Mouse (Mus musculus) urinary bladder, adult 2 months (tissue): ENCODE measurements around the gene Rpl37a. TPM values are rescaled to one million over a fixed set of nuclear protein-coding genes. Genes with fewer than 3 reads are reported as not detected.

Experiments used
- DNase-seq: peaks from one replicate; pipeline ENCODE4 v3.0.0; 2022; ENCODE audit warnings: low spot score
- polyA plus RNA-seq: library from polyadenylated mRNA; depleted of rRNA; stranded (reverse); fragments of >200 nt; gene quantifications from 2 replicates; pipeline ENCODE4 v1.2.3, GENCODE M21; 2012; rRNA removed

Rpl37a gene
- polyA plus RNA-seq, 1 experiment: 1,999 TPM

DNA sequence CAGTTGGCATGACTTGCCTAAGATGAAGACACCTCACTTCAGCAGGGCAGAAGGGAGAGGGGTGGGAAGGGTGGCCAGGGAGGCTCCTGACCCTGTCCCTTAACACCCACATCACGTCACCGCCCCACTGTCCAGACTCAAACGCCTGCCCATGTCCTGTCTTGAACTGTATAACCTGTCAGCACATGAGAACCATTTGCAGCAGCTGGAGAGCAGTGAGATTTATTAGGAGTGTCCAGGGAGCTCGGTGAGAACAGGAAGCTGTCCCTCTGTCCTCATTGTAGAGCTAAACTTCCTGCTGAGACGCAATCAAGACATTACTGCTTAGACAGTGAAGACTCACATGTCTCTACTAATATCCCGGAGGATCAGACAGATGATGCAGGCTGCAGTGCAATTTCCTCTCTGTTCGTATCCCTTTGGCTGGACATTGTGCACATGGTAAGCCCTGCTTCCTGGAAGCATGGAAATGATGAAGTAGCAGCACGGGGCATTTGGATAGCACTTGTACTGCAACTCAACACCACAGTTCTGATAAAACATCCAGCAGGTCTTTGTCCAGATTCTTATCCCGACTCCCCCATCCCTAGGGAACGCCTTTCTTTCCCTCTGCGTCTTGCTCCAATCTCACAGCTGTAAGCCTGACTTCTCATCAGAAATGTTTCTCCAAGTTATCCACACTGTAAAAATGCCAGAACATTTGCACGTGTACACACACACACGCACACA is 25.5 kb downstream of the Rpl37a start:
- no peak for DNase-seq

DNA sequence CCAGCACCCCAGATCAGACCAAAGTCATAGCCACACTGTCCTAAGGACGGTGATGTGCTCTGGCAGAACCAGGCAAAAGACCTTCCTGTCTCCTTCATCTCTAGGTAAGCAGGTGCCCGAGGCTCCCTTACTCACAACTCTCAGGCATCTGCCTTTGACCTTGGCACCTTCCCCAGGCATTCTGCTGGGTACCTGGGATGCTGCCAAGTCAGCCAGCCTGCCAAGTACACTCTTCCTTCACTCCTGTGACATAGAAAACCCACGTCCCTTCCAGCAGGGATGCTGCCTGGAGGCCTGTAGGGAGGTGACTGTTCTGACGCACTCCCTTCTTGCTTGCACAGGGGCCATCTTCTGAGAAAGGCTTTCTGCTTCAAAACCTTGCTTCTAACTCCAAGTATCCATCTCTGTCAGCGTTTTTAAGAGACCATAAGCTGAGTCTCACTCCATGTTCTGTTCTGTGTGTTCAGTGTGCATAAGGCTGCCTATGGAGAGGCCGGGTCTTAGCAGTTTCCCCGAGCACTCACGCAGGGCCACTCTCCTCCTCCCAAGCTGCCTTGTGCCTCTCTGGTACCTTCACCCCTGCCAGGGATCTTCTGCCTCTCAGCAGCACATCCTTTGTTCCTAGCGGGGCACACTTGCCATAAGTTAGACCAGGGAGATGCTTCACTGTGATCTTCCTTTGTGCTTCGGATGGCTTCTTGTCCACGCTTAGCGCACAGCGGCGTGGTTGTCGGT is 28.0 kb downstream of the Rpl37a start:
- DNase-seq: no peak

DNA sequence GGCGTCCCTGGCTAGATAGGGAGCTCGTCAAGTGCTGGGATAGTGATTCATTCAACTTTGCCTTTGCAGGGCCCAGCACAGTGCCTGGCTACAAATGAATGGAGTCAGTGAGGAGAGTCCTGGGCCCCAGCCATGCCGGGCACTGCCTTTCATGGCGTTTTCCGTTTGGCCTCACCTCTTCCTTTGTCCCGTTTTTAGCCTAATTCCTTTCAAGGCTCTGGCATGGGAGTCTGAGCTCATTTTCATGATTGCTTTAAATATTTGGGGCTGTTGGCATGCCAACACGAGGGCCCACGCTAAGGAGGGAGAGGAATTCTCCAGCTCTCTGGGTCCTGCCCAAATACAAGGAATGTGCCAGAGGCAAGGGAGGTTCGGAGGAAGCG is 28.6 kb downstream of the Rpl37a start:
- no peak for DNase-seq

DNA sequence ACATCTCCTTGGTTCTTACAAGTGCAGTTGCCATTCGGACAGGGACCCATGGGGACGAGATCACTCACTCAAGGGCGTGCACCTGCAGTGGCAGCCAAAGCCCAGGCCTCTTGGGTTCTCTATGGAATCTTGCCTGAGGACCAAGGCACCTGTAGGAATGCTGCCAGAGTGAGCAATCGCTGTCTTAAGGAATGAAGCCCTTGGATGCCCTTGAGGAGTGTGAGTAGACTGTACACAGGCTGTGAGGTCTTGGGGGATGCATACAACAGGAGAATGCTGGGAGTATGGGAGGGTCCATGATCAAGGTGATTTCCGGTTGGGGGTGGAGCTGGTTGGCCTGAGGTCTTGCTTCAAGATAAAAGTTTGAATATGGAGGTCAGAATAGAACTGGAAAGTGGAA is 30.3 kb downstream of the Rpl37a start:
- DNase-seq: no peak

DNA sequence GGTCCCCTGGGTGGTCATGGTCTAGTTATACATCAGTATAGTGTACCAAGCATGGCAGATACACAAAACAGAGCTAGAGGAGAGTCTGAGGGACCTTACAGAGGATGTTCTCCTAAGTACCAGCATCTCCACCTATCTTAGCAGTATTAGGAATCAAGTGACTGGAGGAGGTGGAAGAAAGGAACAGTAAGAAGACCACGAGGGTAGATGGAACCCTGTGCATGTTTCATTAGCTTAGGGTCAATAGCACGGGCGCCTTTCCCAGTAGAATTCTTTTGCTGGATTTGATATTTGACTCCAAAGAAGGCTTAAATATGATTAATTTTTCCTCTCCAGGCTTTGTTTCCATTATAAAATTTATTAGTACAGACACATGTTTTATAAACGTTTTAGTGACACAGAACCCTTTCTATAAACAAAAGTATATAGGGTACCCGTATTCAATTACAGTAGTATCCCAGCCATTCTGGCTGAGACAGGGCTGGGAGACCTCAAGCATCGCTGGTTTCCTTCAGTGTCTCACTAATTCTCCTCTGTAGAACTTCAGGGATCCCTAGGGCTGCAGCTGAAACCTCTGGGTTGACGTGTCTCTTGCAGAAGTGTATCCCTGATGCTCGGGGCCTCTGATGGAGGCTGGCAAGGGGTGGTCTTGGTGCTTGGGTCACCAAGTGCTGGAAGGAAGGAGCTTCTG is 33.9 kb downstream of the Rpl37a start:
- no peak for DNase-seq

DNA sequence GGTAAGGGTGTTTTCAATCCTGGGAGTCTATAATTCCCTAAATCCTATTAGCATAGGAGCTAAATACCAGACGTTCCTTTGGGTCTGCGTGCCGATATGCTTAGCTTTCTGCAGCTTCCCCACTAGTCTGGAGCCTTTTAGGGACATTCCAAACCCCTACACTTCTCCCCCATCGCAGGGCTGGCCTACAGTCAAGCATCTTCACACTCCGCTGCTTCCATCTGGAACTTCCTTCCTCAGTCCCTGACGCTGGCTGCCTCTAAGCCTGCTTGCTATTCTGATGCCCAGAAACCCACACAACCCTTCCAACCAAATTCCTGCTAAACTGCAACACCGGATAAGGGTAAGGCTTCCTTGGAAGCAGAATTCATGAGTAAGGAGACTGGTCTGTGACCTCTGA is 35.3 kb downstream of the Rpl37a start:
- DNase-seq: no peak

DNA sequence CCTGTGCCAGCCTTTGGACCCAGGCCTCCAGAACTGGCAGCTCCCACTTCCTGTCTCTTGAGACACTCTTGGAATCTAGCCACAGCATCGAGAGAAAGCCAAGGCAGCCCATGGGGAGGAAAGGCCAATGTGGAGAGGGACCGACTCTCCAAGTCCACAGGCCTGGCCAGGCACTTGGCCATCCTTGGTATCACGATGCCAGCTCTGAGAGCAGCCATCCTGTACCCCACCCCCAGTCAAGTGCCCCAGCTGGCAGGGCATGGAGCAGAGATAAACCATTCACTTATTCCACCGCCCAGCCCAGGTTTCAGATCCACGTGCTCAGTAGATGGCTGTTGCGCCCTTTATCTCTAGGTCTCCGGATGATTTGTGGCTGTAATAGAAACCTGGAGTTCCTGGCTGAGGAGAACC is 40.3 kb downstream of the Rpl37a start:
- no peak for DNase-seq

DNA sequence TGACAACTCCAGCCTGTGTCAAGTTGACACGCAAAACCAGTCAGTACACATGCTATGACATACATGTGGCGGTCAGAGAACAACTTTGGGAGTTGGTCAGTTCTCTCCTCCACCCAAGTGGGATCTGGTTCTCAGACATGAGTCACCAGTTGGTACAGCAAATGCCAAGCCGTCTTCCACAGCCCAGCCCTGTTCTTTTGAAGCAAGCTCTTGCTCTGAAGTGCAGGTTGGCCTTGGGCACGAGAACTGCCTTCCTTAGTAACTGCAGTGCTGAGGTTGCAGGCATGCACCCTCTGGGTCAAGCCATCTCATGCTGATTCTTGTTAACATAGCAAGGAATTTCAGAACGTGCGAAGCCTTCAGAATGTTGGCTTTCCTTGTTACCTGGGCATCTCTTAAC is 42.1 kb downstream of the Rpl37a start:
- no peak for DNase-seq

DNA sequence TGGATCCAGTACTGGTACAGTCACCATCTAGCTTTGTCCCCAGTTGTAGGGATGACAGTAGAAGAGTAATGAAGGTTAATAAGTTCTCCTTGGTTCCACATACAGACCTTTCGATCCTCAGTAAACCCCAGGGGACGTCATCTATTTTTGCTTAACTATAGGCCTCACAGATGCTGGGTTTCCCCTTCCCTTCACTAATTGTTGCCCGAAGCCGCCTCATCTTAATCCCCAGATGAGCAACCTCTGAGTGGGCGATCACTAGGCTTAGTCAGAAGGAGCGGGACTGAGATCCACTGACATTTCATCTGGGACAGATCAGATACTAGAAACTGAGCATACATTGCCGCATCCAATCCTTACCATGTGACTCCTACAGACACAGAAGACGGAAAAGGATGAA is 44.1 kb downstream of the Rpl37a start:
- DNase-seq: no peak

DNA sequence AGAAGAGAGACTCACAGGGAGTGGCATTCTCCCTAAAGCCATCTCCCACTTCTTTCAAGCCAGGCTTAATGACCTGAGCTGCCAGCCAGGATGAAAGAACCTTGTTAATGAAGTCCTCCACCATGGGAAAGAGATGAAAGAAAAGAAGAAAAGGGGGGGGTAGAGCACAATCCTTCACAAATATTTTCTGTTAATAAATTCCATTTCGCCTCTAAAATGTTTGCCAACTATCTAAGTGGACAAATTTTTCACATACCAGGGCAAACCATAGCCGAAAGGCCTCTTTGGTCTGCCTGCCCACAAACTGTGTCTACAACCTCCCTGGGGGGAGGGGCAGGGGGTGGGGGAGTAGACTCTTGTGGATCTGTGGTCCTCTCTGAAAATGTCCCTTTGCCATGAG is 44.7 kb downstream of the Rpl37a start:
- DNase-seq: no peak

DNA sequence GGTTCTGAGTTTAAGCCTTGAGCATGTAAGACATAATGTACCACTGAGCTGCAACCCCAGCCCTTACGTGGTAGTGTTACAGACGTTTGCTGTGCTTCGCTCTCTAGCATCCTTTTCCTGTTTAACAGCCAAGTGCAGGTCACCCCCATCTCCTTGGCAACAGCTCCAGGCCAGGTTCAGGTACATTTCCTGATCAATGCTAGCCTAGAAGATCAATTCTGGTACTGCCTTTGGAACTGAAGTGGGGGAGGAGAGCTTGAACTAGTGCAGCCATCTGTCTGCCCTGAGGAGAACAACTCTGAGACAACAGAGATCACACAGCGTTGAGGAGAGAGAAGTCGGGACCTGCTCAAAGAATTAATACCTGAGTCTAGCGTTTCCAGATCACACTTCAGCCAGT is 48.7 kb downstream of the Rpl37a start:
- DNase-seq: no peak

Other genes starting within 250 kb of the Rpl37a start
- gene March4, start 174.4 kb upstream of the Rpl37a start, polyA plus RNA-seq: 0.04 and 0.18 TPM in 2 replicates
- gene Smarcal1, start 128.0 kb upstream of the Rpl37a start, polyA plus RNA-seq: 28.6 and 29.7 TPM in 2 replicates
- not detected in 2 replicates for gene Ankar, start 10.7 kb upstream of the Rpl37a start, polyA plus RNA-seq
- gene Igfbp2, start 113.2 kb downstream of the Rpl37a start, polyA plus RNA-seq: 874 and 1,097 TPM in 2 replicates
- gene Igfbp5, start 163.6 kb downstream of the Rpl37a start, polyA plus RNA-seq: 58.6 and 85.5 TPM in 2 replicates